Mouse (Mus musculus) lung, postnatal 0 days (tissue): ENCODE measurements around the gene Brf1. TPM values are rescaled to one million over a fixed set of nuclear protein-coding genes. Genes with fewer than 3 reads are reported as not detected.

Experiments
- ATAC-seq: fragments of 200-750 bp; cut with Nextera tagmentation; 2 replicates; pipeline ENCODE4 v1.8.0; 2017; ENCODE audit warnings: moderate library complexity
- DNase-seq: peaks from one replicate; pipeline ENCODE4 v3.0.0-alpha.2; 2016; ENCODE audit warnings: low spot score
- H3K27ac ChIP-seq: fragments of 300-500 bp; sonication (generic); 2 replicates; pipeline ENCODE4 v1.5.1; 2014; ENCODE audit warnings: antibody characterized with exemption, mild to moderate bottlenecking, low read length, mixed read lengths
- H3K27me3 ChIP-seq: fragments of 300-500 bp; sonication (generic); replicated peaks from 2 replicates; pipeline ENCODE4 v1.6.1; 2014; ENCODE audit warnings: low read length, mixed read lengths; ENCODE audit not compliant: insufficient read depth
- H3K36me3 ChIP-seq: fragments of 300-500 bp; sonication (generic); 2 replicates; pipeline ENCODE4 v1.6.1; 2014; ENCODE audit warnings: low read length, mixed read lengths; ENCODE audit not compliant: insufficient read depth
- H3K4me1 ChIP-seq: fragments of 300-500 bp; sonication (generic); 2 replicates; pipeline ENCODE4 v1.6.1; 2014; ENCODE audit warnings: antibody characterized with exemption, low read depth, low read length, mixed read lengths; ENCODE audit not compliant: insufficient read depth
- H3K4me2 ChIP-seq: fragments of 300-500 bp; sonication (generic); replicated peaks from 2 replicates; pipeline ENCODE4 v1.6.1; 2014; ENCODE audit warnings: low read depth, mild to moderate bottlenecking, low read length, moderate library complexity, mixed read lengths
- H3K4me3 ChIP-seq: fragments of 300-500 bp; sonication (generic); 2 replicates; pipeline ENCODE4 v1.5.1; 2014; ENCODE audit warnings: low read depth, low read length
- H3K9ac ChIP-seq: fragments of 300-500 bp; sonication (generic); replicated peaks from 2 replicates; pipeline ENCODE4 v1.6.1; 2014; ENCODE audit warnings: low read depth, mild to moderate bottlenecking
- H3K9me3 ChIP-seq: fragments of 300-500 bp; sonication (generic); 2 replicates; pipeline ENCODE4 v1.6.1; 2016; ENCODE audit warnings: low read length, mixed read lengths
- CTCF ChIP-seq: IDR thresholded peaks from 2 replicates; pipeline ENCODE4 v1.5.1; 2016; ENCODE audit warnings: antibody characterized with exemption, mild to moderate bottlenecking
- EP300 ChIP-seq: IDR thresholded peaks from 2 replicates; pipeline ENCODE4 v1.6.1; 2016; ENCODE audit warnings: antibody characterized with exemption, mild to moderate bottlenecking, control low read depth
- WGBS: fragments of 180-500 bp; shearing (Covaris S2); extraction: QIAGEN DNeasy Blood & Tissue Kit; methylation state at CpG from one replicate; pipeline ENCODE4 v1.1.7; 2014; 5-methylcytosine and 5-hydroxymethylcytosine counted together
- polyA plus RNA-seq: library from polyadenylated mRNA; unstranded; fragments of >200 nt; fragmentation: Nextera tagmentation; extraction: Ambion mirVana; gene quantifications from 2 replicates; pipeline ENCODE4 v1.2.1, GENCODE M21; 2015

Brf1 gene
- polyA plus RNA-seq, 1 experiment from 2014 or later: 38.8 TPM

- peaks cover 10% of the 10 kb centered on the region; the same call in 1 of the 2 replicates for H3K27me3 ChIP-seq
- H3K4me3 ChIP-seq: peak overlapping the region; percentile 57
- H3K9me3 ChIP-seq: no peaks in the 10 kb centered on the region
- peak overlapping the region; percentile 46 for H3K9ac ChIP-seq
- peak overlapping the region; percentile 91 for H3K4me2 ChIP-seq
- WGBS: 3% methylated on average over 91 of the region's 124 CpGs
- ATAC-seq: peak; percentile 52
- peak; percentile 56 for DNase-seq
- no peak for TF ChIP-seq EP300
- peak; percentile 21 for TF ChIP-seq CTCF
- H3K4me1 ChIP-seq: peaks cover 9% of the 10 kb centered on the region
- peak overlapping the region; percentile 71 for H3K27ac ChIP-seq
- H3K36me3 ChIP-seq: no peaks in the 10 kb centered on the region
These were observed 71.9 kb downstream of the Brf1 start for GRCm38 (mm10) chr12:112928401-112929241.

DNA sequence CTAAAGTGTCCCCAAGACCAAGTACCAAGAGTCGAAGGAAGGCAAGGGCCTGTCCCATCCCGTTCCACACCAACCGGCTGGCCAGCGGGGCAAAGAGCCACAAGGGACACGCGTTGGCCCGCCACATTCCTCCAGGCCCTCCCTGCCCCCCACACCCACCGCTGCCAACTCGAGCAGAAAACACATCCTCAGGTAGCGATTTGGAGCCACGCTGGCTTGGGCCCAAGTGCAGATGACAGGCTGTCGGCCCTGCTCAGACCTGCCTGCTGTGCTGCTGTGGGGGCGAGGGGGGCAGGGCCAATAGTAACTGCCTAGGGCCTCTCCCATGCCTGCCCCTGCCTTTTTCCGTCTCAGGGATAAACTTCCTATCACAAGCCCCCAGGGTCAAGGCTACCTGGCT lies 73.2 kb downstream of the Brf1 start:
- peaks cover 9% of the 10 kb centered on the region for H3K4me1 ChIP-seq
- H3K9me3 ChIP-seq: no peaks in the 10 kb centered on the region
- H3K27ac ChIP-seq: no peak overlapping the region
- ATAC-seq (no peak), DNase-seq (no peak)
- H3K4me2 ChIP-seq: peak overlapping the region; percentile 91; the same call in 1 of the 2 replicates
- TF ChIP-seq CTCF (no peak), EP300 (no peak)
- H3K27me3 ChIP-seq: peaks cover 10% of the 10 kb centered on the region; the same call in 1 of the 2 replicates
- H3K9ac ChIP-seq: no peak overlapping the region
- no peaks in the 10 kb centered on the region for H3K36me3 ChIP-seq
- WGBS: 45% methylated on average over 14 of the region's 14 CpGs
- H3K4me3 ChIP-seq: no peak overlapping the region

GRCm38 (mm10) chr12:112925950-112926349 lies 74.6 kb downstream of the Brf1 start:
- Histone ChIP-seq H3K4me1 (peaks cover 9% of the 10 kb centered on the region), H3K4me3 (no peak overlapping the region), H3K36me3 (0 out of 2 replicates have a peak, but pooled peaks cover 3% of the 10 kb centered on the region), H3K27ac (no peak overlapping the region), H3K9ac (no peak overlapping the region), H3K27me3 (peaks cover 10% of the 10 kb centered on the region; the same call in 1 of the 2 replicates), H3K9me3 (no peaks in the 10 kb centered on the region), H3K4me2 (no peak overlapping the region)
- ATAC-seq (no peak), DNase-seq (no peak)
- TF ChIP-seq EP300 (no peak), CTCF (peak; percentile 61)
- 86% methylated on average over 6 of the region's 6 CpGs for WGBS

- DNase-seq (no peak), ATAC-seq (no peak)
- Histone ChIP-seq H3K4me2 (no peak overlapping the region), H3K4me1 (peaks cover 4% of the 10 kb centered on the region; the same call in 1 of the 2 replicates), H3K4me3 (no peak overlapping the region), H3K9ac (no peak overlapping the region), H3K27me3 (no peaks in the 10 kb centered on the region; the same call in 1 of the 2 replicates), H3K9me3 (no peaks in the 10 kb centered on the region), H3K36me3 (0 out of 2 replicates have a peak, but pooled peaks cover 3% of the 10 kb centered on the region), H3K27ac (no peak overlapping the region)
- 30% methylated on average over 3 of the region's 3 CpGs for WGBS
- no peak for TF ChIP-seq CTCF
- TF ChIP-seq EP300: no peak
These were observed 78.0 kb downstream of the Brf1 start for GRCm38 (mm10) chr12:112922541-112922940.

GRCm38 (mm10) chr12:112921518-112921917 lies 79.0 kb downstream of the Brf1 start:
- Histone ChIP-seq H3K27me3 (no peaks in the 10 kb centered on the region), H3K4me2 (no peak overlapping the region), H3K27ac (no peak overlapping the region), H3K9me3 (no peaks in the 10 kb centered on the region), H3K4me1 (no peaks in the 10 kb centered on the region), H3K36me3 (0 out of 2 replicates have a peak, but pooled peaks cover 3% of the 10 kb centered on the region), H3K9ac (no peak overlapping the region), H3K4me3 (no peak overlapping the region)
- ATAC-seq: peak; percentile 11; the same call in 1 of the 2 replicates
- WGBS: 68% methylated on average over 12 of the region's 12 CpGs
- DNase-seq: no peak
- TF ChIP-seq CTCF (no peak), EP300 (no peak)

DNA sequence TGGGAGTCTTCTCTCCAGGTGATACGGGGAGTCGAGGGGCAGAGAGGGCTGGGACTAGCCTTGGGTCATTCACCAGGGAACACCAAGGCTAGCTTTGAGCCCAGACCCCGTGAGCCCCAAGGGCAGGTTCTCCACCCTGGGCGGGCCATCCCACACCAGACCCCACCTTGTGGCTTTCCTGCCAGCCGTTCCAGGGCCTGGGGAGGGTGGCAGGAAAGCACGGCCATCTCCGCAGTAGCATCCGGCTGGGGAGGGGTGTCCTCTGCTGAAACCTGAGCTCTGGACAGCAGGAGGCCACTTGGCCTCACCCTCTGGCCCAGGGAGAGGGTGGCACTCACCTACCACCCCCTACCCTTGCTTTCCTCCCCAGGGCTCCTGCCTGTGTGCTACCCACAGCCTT lies 82.6 kb downstream of the Brf1 start:
- Histone ChIP-seq H3K9ac (no peak overlapping the region), H3K27ac (0 out of 2 replicates have a peak overlapping the region, but pooled peaks have one; percentile 14), H3K4me2 (no peak overlapping the region), H3K9me3 (no peaks in the 10 kb centered on the region), H3K4me3 (no peak overlapping the region), H3K36me3 (0 out of 2 replicates have a peak, but pooled peaks cover 3% of the 10 kb centered on the region), H3K27me3 (no peaks in the 10 kb centered on the region), H3K4me1 (no peaks in the 10 kb centered on the region)
- ATAC-seq (peak; percentile 55), DNase-seq (no peak)
- TF ChIP-seq CTCF (peak; percentile 12; the same call in 1 of the 2 replicates), EP300 (no peak)
- 43% methylated on average over 8 of the region's 8 CpGs for WGBS
